Mouse (Mus musculus) gastrocnemius, postnatal 36 days (tissue): ENCODE measurements around the gene Sema3g. TPM values are rescaled to one million over a fixed set of nuclear protein-coding genes. Genes with fewer than 3 reads are reported as not detected.

ENCODE experiments used
- DNase-seq, 2 experiments: peaks; one replicate each; pipeline ENCODE4 v3.0.0; 2022
- intact Hi-C: fragments of 180-260 bp; cut with DNase I; formaldehyde crosslinking; loops from one replicate; pipeline ENCODE4 v1.15.1; 2025
- total RNA-seq, 2 experiments: library from RNA; stranded (reverse); gene quantifications; 2 replicates each; pipeline ENCODE4 v1.2.3; 2021

Gene Sema3g
- total RNA-seq, 2 experiments from 2014 or later, result 6.0 to 8.1 TPM

DNA sequence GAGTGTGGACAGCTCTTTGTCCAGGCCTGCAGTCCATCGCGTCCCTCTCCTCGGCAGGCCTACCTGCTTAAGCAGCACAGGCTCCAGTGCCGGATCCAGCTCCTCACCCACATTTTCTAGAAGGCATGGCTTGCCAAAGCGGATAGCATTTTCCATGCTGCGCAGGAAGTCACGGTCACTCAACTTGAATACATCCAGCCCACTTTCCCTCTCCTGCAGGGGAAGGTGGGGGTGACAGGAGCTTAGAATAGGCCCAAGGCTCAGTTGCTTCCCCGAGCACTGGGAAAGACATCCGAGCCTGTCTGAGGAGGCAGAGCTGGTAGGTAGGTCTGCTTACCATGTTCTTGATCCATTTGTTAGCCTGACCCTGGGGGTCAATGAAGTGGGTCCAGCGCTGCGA lies 50.0 kb downstream of the Sema3g start:
- intact Hi-C loops, result no loop called here
- no peak for DNase-seq

- intact Hi-C loops, result no loop called here
- DNase-seq, result no peak
Measured at GRCm38 (mm10) chr14:31268301-31269001, 50.8 kb downstream of the Sema3g start.

GRCm38 (mm10) chr14:31269456-31270100 lies 51.9 kb downstream of the Sema3g start:
- intact Hi-C loops, result no loop called here
- peak in 1 of 2 experiments; percentile 13 for DNase-seq

- intact Hi-C loops, result no loop called here
Measured at GRCm38 (mm10) chr14:31271121-31271520, 53.5 kb downstream of the Sema3g start.

DNA sequence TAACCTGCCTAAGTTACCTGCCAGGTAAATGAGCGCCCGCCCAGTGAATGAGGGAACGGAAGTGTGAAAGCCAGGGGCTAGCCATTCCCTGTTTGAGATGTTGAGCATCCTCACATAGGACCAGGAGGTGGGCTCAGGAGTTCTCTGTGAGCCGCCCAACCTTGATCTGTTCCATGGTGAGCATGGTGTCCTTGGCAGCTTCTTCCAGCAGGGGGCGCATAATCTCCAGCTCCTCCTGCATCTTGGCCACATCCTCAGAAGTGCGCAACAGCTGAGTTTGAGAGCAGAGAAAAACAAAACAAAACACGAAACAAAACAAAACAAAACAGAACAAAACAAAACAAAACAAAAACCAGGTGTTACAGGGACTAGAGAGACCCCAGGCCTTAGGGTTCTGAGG lies 54.5 kb downstream of the Sema3g start:
- peak; percentile 64 to 69 for DNase-seq

More at GRCm38 (mm10) chr14:31271121-31271520, 53.5 kb downstream of the Sema3g start:
- DNase-seq, result no peak

More for the DNA sequence above, 54.5 kb downstream of the Sema3g start:
- intact Hi-C loops, result loop anchor here (2.0 kb wide), 1 partner anchor 201 kb away; no protein-coding TSS in a partner anchor

Other genes with a start within 250 kb of the Sema3g start
- gene Glt8d1, start 216.5 kb upstream of the Sema3g start, total RNA-seq, result 10 to 100 TPM in 1 of 2 experiments, 1 to 10 TPM in 1; 9.2 to 10.9 TPM
- gene Spcs1, start 216.2 kb upstream of the Sema3g start, total RNA-seq, result 100 to 1,000 TPM; 113 to 123 TPM
- gene Pbrm1, start 198.7 kb upstream of the Sema3g start, total RNA-seq, result 10 to 100 TPM; 34.8 to 37.0 TPM
- 10 to 100 TPM; 23.0 to 33.0 TPM for gene Gnl3, start 198.7 kb upstream of the Sema3g start, total RNA-seq
- gene Smim4, start 88.9 kb upstream of the Sema3g start, total RNA-seq, result 10 to 100 TPM; 29.3 to 40.5 TPM
- gene Nt5dc2, start 86.8 kb upstream of the Sema3g start, total RNA-seq, result 1 to 10 TPM; 2.2 to 2.4 TPM
- gene Stab1, start 49.2 kb upstream of the Sema3g start, total RNA-seq, result 10 to 100 TPM; 15.6 to 17.7 TPM
- 100 to 1,000 TPM; 121 to 774 TPM for gene Tnnc1, start 9.5 kb upstream of the Sema3g start, total RNA-seq
- 10 to 100 TPM; 54.4 to 63.2 TPM for gene Nisch, start 914 bp upstream of the Sema3g start, total RNA-seq
- gene Phf7, start 33.5 kb downstream of the Sema3g start, total RNA-seq, result 1 to 10 TPM; 6.8 to 8.6 TPM
- gene Bap1, start 33.6 kb downstream of the Sema3g start, total RNA-seq, result 10 to 100 TPM; 41.5 to 43.2 TPM
- gene Dnah1, start 106.0 kb downstream of the Sema3g start, total RNA-seq, result under 1 TPM; 0.10 to 0.17 TPM
- gene Capn7, start 118.8 kb downstream of the Sema3g start, total RNA-seq, result 10 to 100 TPM; 27.8 to 28.3 TPM
- gene Sh3bp5, start 218.2 kb downstream of the Sema3g start, total RNA-seq, result 10 to 100 TPM; 34.5 to 44.4 TPM